Mouse (Mus musculus) midbrain, embryonic 15.5 days (tissue): ENCODE results near the gene Gas8. TPM values are rescaled to one million over a fixed set of nuclear protein-coding genes. Genes with fewer than 3 reads are reported as not detected.
"Not testable (repeated sequence)": the region's sequence is repeated elsewhere in the genome, so short reads cannot be mapped to it uniquely, and the experiment has no call there.

Experiments used
- ATAC-seq: fragments of 200-750 bp; cut with Nextera tagmentation; replicated peaks from 2 replicates; pipeline ENCODE4 v1.8.0; 2017; ENCODE audit warnings: moderate TSS enrichment
- H3K27ac ChIP-seq: fragments of 300-500 bp; sonication (generic); 2 replicates; pipeline ENCODE4 v1.5.1; 2015; ENCODE audit warnings: mild to moderate bottlenecking, inconsistent platforms
- H3K27me3 ChIP-seq: fragments of 300-500 bp; sonication (generic); replicated peaks from 2 replicates; pipeline ENCODE4 v1.6.1; 2015; ENCODE audit warnings: inconsistent platforms
- H3K36me3 ChIP-seq: fragments of 300-500 bp; sonication (generic); replicated peaks from 2 replicates; pipeline ENCODE4 v1.6.1; 2015; ENCODE audit warnings: inconsistent platforms
- H3K4me1 ChIP-seq: fragments of 300-500 bp; sonication (generic); 2 replicates; pipeline ENCODE4 v1.6.1; 2015; ENCODE audit warnings: inconsistent platforms
- H3K4me2 ChIP-seq: fragments of 300-500 bp; sonication (generic); 2 replicates; pipeline ENCODE4 v1.6.1; 2015; ENCODE audit warnings: inconsistent platforms, mild to moderate bottlenecking, moderate library complexity
- H3K4me3 ChIP-seq: fragments of 300-500 bp; sonication (generic); 2 replicates; pipeline ENCODE4 v1.5.1; 2015; ENCODE audit warnings: mild to moderate bottlenecking, inconsistent platforms
- H3K9ac ChIP-seq: fragments of 300-500 bp; sonication (generic); 2 replicates; pipeline ENCODE4 v1.6.1; 2015; ENCODE audit warnings: mild to moderate bottlenecking, inconsistent platforms
- H3K9me3 ChIP-seq: fragments of 300-500 bp; sonication (generic); 2 replicates; pipeline ENCODE4 v1.6.1; 2016; ENCODE audit warnings: inconsistent platforms
- WGBS: fragments of 180-500 bp; shearing (Covaris S2); methylation state at CpG from one replicate; pipeline ENCODE4 v1.1.7; 2015; ENCODE audit warnings: mixed read lengths; 5-methylcytosine and 5-hydroxymethylcytosine counted together
- polyA plus RNA-seq: library from polyadenylated mRNA; unstranded; fragments of >200 nt; fragmentation: Nextera tagmentation; extraction: Ambion mirVana; gene quantifications from 2 replicates; pipeline ENCODE4 v1.2.1, GENCODE M21; 2015

The Gas8 gene
- 44.4 and 45.6 TPM in 2 replicates for polyA plus RNA-seq

GRCm38 (mm10) chr8:123518667-123519066 lies at the start of gene Gas8:
Gene Gas8 (plus strand): TSS chr8:123518834.
- H3K4me2 ChIP-seq, result peak within 1 kb of the TSS; percentile 80
- H3K36me3 ChIP-seq, result peaks cover 7% of the 10 kb centered on the region; the same call in 1 of the 2 replicates
- peaks cover 29% of the 10 kb centered on the region for H3K4me1 ChIP-seq
- peak; percentile 87 for ATAC-seq
- WGBS, result 0% methylated on average over 20 of the region's 20 CpGs
- peak within 1 kb of the TSS; percentile 83 for H3K9ac ChIP-seq
- no peaks in the 10 kb centered on the region for H3K27me3 ChIP-seq
- H3K27ac ChIP-seq, result peak within 1 kb of the TSS; percentile 74
- H3K4me3 ChIP-seq, result peak within 1 kb of the TSS; percentile 64
- H3K9me3 ChIP-seq, result no peaks in the 10 kb centered on the region

GRCm38 (mm10) chr8:123472991-123473390 lies 45.6 kb upstream of the Gas8 start:
- not testable (repeated sequence) for H3K9ac ChIP-seq, H3K27me3 ChIP-seq, H3K4me1 ChIP-seq, H3K27ac ChIP-seq, H3K9me3 ChIP-seq, H3K4me2 ChIP-seq, ATAC-seq, H3K36me3 ChIP-seq, H3K4me3 ChIP-seq
- 82% methylated on average over 6 of the region's 6 CpGs for WGBS

DNA sequence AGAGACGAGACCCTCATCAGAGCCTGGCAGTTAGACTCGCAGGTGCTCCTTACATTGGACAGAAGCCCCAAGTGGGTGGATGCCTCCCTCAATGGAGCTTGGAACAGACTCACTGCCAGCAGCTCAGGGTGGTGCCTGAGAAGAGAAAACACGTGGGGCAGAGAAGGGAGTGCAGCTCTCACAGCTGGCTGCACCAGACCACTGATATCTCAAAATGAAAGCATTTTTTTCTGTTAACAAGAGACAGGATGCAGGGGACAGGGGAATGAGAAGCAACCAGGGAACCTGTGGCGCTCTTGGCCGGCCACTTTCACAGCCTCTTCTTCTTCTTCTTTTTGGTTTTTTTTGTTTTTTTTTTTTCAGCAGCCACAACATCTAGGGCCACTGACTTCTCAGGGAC lies 44.1 kb upstream of the Gas8 start:
- ATAC-seq, H3K9me3 ChIP-seq, H3K4me3 ChIP-seq, H3K4me2 ChIP-seq, H3K27ac ChIP-seq, H3K9ac ChIP-seq, H3K36me3 ChIP-seq, H3K27me3 ChIP-seq: not testable (repeated sequence)
- WGBS, result 68% methylated on average over 5 of the region's 5 CpGs
- peaks cover 14% of the 10 kb centered on the region for H3K4me1 ChIP-seq

- 7% methylated on average over 34 of the region's 34 CpGs for WGBS
- H3K4me3 ChIP-seq, result peak overlapping the region; percentile 97
- peaks cover 14% of the 10 kb centered on the region for H3K4me1 ChIP-seq
- peak overlapping the region; percentile 75 for H3K4me2 ChIP-seq
- H3K27ac ChIP-seq, result peak overlapping the region; percentile 100
- ATAC-seq, result peak; percentile 68
- H3K36me3 ChIP-seq, result peaks cover 9% of the 10 kb centered on the region
- no peaks in the 10 kb centered on the region for H3K27me3 ChIP-seq
- peak overlapping the region; percentile 91 for H3K9ac ChIP-seq
- no peaks in the 10 kb centered on the region for H3K9me3 ChIP-seq
These were observed 41.5 kb upstream of the Gas8 start for GRCm38 (mm10) chr8:123476911-123477736.

- peak; percentile 91 for ATAC-seq
- H3K27ac ChIP-seq, result peak within 1 kb of the TSS; percentile 100
- H3K4me2 ChIP-seq, result peak within 1 kb of the TSS; percentile 75
- peaks cover 14% of the 10 kb centered on the region for H3K4me1 ChIP-seq
- H3K9ac ChIP-seq, result peak within 1 kb of the TSS; percentile 91
- H3K9me3 ChIP-seq, result no peaks in the 10 kb centered on the region
- H3K27me3 ChIP-seq, result no peaks in the 10 kb centered on the region
- H3K4me3 ChIP-seq, result peak within 1 kb of the TSS; percentile 97
- WGBS, result under 1% methylated on average over 57 of the region's 58 CpGs
- peaks cover 13% of the 10 kb centered on the region for H3K36me3 ChIP-seq
These were observed 40.8 kb upstream of the Gas8 start, which contains the start of gene Afg3l1 for GRCm38 (mm10) chr8:123477737-123478258. Gene Afg3l1 (plus strand): TSS chr8:123477903.

GRCm38 (mm10) chr8:123478456-123479218 lies 40.0 kb upstream of the Gas8 start:
- peak overlapping the region; percentile 100 for H3K27ac ChIP-seq
- peak overlapping the region; percentile 91 for H3K9ac ChIP-seq
- H3K36me3 ChIP-seq, result peaks cover 13% of the 10 kb centered on the region
- WGBS, result 35% methylated on average over 16 of the region's 16 CpGs
- peak; percentile 24; the same call in 1 of the 2 replicates for ATAC-seq
- H3K27me3 ChIP-seq, result no peaks in the 10 kb centered on the region
- no peaks in the 10 kb centered on the region for H3K9me3 ChIP-seq
- peak overlapping the region; percentile 97 for H3K4me3 ChIP-seq
- H3K4me2 ChIP-seq, result peak overlapping the region; percentile 75
- H3K4me1 ChIP-seq, result peaks cover 14% of the 10 kb centered on the region

DNA sequence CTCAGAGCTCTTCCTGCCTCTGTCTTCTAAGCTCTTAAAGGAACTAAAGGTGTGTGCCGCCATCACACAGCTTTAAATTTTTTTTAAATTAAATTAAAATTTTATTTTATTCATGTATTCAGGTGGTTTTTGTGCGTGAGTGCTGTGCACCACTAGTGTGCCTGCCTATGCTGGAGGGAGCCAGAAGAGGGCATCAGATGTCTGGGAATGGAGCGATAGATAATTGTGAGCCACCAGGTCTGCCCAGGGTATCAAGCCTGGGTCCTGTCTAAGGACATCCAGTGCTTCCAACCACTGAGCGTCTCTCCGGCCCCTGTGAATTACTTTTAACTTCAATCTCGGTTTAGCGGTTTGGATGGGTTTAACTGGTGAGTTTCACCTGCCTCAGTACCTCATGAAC lies 36.0 kb upstream of the Gas8 start:
- Histone ChIP-seq H3K4me1 (peaks cover 11% of the 10 kb centered on the region), H3K27ac (no peak overlapping the region)
- ATAC-seq, result no peak

DNA sequence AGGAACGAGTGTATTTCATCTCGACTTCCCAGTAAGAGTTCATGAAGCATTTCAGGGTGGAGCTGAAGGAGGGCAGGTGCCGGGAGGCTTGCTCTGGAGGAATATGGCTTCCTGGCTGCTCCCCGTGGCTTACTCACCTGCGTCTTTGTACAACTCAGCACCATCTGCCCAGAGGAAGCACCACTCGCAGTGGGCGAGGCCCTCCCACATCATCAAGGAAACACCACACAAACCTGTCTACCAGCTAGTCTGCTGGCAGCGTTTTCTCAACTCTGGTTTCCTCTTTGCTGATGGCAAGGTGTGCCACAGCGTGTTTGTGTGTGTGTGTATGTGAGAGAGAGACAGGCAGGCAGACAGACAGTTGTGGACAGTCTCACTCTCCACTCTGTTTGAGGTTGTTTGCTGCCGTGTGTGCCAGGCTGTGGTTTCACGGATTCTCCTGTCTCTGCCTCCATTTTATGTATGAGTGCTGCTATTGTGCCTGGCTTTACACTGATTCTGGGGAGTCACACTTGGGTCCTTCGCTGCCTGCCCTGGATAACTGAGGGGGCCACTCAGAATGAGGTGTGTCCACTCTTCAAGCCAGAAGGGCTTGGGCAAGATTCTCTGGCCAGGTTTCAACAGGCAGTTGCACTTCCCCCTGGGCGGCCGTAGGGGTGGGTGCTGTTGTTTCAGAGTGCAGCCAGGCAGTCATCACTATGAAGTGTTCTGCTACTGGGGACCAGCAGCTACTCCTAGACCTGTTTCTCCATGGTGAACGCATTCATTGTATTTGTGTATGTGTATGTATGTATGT lies 27.2 kb upstream of the Gas8 start:
- Histone ChIP-seq H3K36me3 (peaks cover 88% of the 10 kb centered on the region), H3K4me3 (no peak overlapping the region), H3K9ac (no peak overlapping the region), H3K4me1 (no peaks in the 10 kb centered on the region), H3K4me2 (no peak overlapping the region), H3K9me3 (no peaks in the 10 kb centered on the region), H3K27me3 (no peaks in the 10 kb centered on the region), H3K27ac (no peak overlapping the region)
- WGBS, result 94% methylated on average over 15 of the region's 15 CpGs
- ATAC-seq, result no peak

More for the DNA sequence above, 36.0 kb upstream of the Gas8 start:
- 88% methylated on average over 7 of the region's 7 CpGs for WGBS
- Histone ChIP-seq H3K9me3 (no peaks in the 10 kb centered on the region), H3K4me3 (no peak overlapping the region), H3K4me2 (no peak overlapping the region), H3K9ac (no peak overlapping the region), H3K36me3 (peaks cover 40% of the 10 kb centered on the region), H3K27me3 (no peaks in the 10 kb centered on the region)

GRCm38 (mm10) chr8:123492898-123493297 lies 25.7 kb upstream of the Gas8 start:
- H3K27me3 ChIP-seq, result no peaks in the 10 kb centered on the region
- H3K9me3 ChIP-seq, result no peaks in the 10 kb centered on the region
- no peak for ATAC-seq
- no peaks in the 10 kb centered on the region for H3K4me1 ChIP-seq
- no peak overlapping the region for H3K4me3 ChIP-seq
- peaks cover 84% of the 10 kb centered on the region for H3K36me3 ChIP-seq
- no peak overlapping the region for H3K27ac ChIP-seq
- no peak overlapping the region for H3K4me2 ChIP-seq
- 97% methylated on average over 9 of the region's 9 CpGs for WGBS
- no peak overlapping the region for H3K9ac ChIP-seq

DNA sequence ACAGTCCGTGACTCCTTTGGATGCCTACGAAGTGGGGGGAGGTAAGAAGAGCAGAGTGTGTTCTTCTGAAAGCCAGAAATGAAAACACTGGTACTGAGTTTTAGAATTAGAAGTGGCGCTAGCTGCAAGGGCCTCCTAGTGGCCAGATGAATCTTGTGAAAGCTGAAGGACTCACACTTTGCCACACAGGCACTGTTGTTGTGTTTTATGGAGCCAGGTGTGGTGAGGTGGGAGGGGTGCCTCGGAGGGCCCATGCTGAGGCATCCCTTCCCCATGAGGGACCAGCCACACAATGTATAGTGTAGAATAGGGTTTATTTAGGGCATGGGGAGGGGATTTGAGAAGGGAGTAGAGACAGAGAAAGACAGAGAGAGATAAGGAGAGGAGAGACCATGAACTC lies 20.9 kb upstream of the Gas8 start:
- no peaks in the 10 kb centered on the region for H3K27me3 ChIP-seq
- peaks cover 73% of the 10 kb centered on the region for H3K36me3 ChIP-seq
- H3K9me3 ChIP-seq, result no peaks in the 10 kb centered on the region
- H3K4me2 ChIP-seq, result no peak overlapping the region
- ATAC-seq, result no peak
- no peaks in the 10 kb centered on the region for H3K4me1 ChIP-seq
- no peak overlapping the region for H3K4me3 ChIP-seq
- H3K27ac ChIP-seq, result no peak overlapping the region
- WGBS, result 85% methylated on average over 4 of the region's 4 CpGs
- no peak overlapping the region for H3K9ac ChIP-seq

GRCm38 (mm10) chr8:123498963-123499362 lies 19.7 kb upstream of the Gas8 start:
- H3K27me3 ChIP-seq, result no peaks in the 10 kb centered on the region
- H3K9ac ChIP-seq, result no peak overlapping the region
- no peaks in the 10 kb centered on the region for H3K4me1 ChIP-seq
- H3K9me3 ChIP-seq, result no peaks in the 10 kb centered on the region
- H3K4me2 ChIP-seq, result no peak overlapping the region
- no peak for ATAC-seq
- WGBS, result 90% methylated on average over 11 of the region's 11 CpGs
- H3K36me3 ChIP-seq, result peaks cover 73% of the 10 kb centered on the region
- no peak overlapping the region for H3K27ac ChIP-seq
- H3K4me3 ChIP-seq, result no peak overlapping the region
